Mouse (Mus musculus) C2C12 (cell line): ENCODE results near the gene Gsx1. TPM values are rescaled to one million over a fixed set of nuclear protein-coding genes. Genes with fewer than 3 reads are reported as not detected.

Experiments used
- H3K27me3 ChIP-seq: one replicate; pipeline ENCODE4 v1.6.1; 2011; ENCODE audit not compliant: control insufficient read depth, insufficient read depth, insufficient read length
- H3K36me3 ChIP-seq: one replicate; pipeline ENCODE4 v1.6.1; 2011; ENCODE audit not compliant: control insufficient read depth, insufficient read depth
- H3K4me3 ChIP-seq: one replicate; pipeline ENCODE4 v1.5.1; 2011; ENCODE audit warnings: mild to moderate bottlenecking, control low read depth; ENCODE audit not compliant: poor library complexity, insufficient read depth, severe bottlenecking
- H3K79me2 ChIP-seq: one replicate; pipeline ENCODE4 v1.6.1; 2011; ENCODE audit not compliant: control insufficient read depth, insufficient read depth
- H3K79me3 ChIP-seq: one replicate; pipeline ENCODE4 v1.6.1; 2011; ENCODE audit warnings: low read depth, control low read depth
- H3ac ChIP-seq: one replicate; pipeline ENCODE3; 2011; ENCODE audit warnings: low read depth; ENCODE audit not compliant: control insufficient read depth, insufficient read length
- CEBPB ChIP-seq: IDR thresholded peaks from one replicate; pipeline ENCODE4 v1.6.1; 2011; ENCODE audit warnings: low read depth, mild to moderate bottlenecking, control low read depth, moderate library complexity
- CTCF ChIP-seq: IDR thresholded peaks from one replicate; pipeline ENCODE4 v1.5.1; 2011; ENCODE audit not compliant: control insufficient read depth, insufficient read depth, insufficient read length
- FOSL1 ChIP-seq: IDR thresholded peaks from one replicate; pipeline ENCODE4 v1.8.0; 2011; ENCODE audit warnings: mild to moderate bottlenecking, low read length; ENCODE audit not compliant: poor library complexity, insufficient read depth, severe bottlenecking
- MAX ChIP-seq: IDR thresholded peaks from one replicate; pipeline ENCODE4 v1.6.1; 2011; ENCODE audit warnings: mild to moderate bottlenecking, control low read depth
- MYOD1 ChIP-seq: IDR thresholded peaks from one replicate; pipeline ENCODE4 v1.6.1; 2011; ENCODE audit warnings: low read depth; ENCODE audit not compliant: control insufficient read depth, insufficient read length
- MYOG ChIP-seq: IDR thresholded peaks from one replicate; pipeline ENCODE4 v1.6.1; 2011; ENCODE audit not compliant: control insufficient read depth, insufficient read length; ENCODE audit errors: extremely low read depth
- USF1 ChIP-seq: IDR thresholded peaks from one replicate; pipeline ENCODE4 v1.6.1; 2011; ENCODE audit warnings: low read depth, mild to moderate bottlenecking, control low read depth, moderate library complexity
- polyA plus RNA-seq: library from polyadenylated mRNA; unstranded; fragments of >200 nt; fragmentation: generic; extraction: Trizol; gene quantifications from one replicate; pipeline ENCODE4 v1.2.1, GENCODE M21; 2012; ENCODE audit warnings: missing spikeins

The Gsx1 gene
- polyA plus RNA-seq, 1 experiment: not detected

- Histone ChIP-seq H3K79me2 (no peaks in the 10 kb centered on the region), H3K36me3 (no peaks in the 10 kb centered on the region), H3K4me3 (no peak overlapping the region), H3K27me3 (peaks cover 45% of the 10 kb centered on the region), H3K79me3 (no peaks in the 10 kb centered on the region), H3ac (no peak overlapping the region)
- TF ChIP-seq CTCF (no peak), FOSL1 (no peak), USF1 (no peak), MAX (no peak)
Measured at GRCm38 (mm10) chr5:147185174-147185915, 3.2 kb upstream of the Gsx1 start.

GRCm38 (mm10) chr5:147186001-147186431, 2.5 kb upstream of the Gsx1 start:
- TF ChIP-seq USF1 (no peak), MYOD1 (no peak), CEBPB (no peak), FOSL1 (no peak), MYOG (no peak), MAX (no peak), CTCF (no peak)
- Histone ChIP-seq H3K36me3 (no peaks in the 10 kb centered on the region), H3K79me2 (no peaks in the 10 kb centered on the region), H3K27me3 (peaks cover 51% of the 10 kb centered on the region), H3ac (no peak overlapping the region), H3K4me3 (no peak overlapping the region), H3K79me3 (no peaks in the 10 kb centered on the region)

DNA sequence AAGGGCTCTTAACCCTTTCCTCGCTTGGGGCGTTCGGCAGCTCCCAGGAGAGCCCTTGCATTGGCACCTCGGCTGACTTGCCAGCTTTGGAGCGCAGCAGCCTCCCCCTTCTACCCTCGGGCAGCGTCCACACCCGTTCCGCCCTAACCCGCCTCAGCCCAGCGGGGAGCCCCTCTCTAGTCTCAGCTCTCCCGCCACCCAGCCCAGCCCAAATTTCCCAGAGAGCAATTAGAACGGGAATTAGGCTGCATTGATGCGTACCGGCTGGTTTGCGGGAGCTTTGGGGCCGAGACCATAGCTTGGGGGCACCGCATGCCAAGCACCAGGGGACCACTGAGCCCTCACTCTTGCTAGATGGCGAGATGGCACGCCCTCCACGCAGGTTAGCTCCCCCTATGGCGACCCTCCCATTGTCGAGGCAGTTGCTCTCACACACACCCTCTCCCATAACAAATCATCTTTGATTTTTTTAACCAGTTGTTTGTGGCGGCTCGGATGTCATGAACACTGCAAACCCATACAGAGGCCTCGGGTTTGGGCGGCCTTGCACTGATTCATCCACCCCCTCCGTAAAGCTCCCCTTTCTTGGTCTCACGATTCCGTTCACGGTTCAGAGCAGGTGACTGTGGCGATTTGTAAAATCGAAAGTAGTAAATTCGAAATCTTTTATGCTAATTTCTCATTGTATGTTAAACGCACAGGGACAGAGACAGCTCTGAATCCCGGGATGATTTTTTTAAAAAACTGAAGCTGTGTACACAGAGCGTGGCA, 1.5 kb upstream of the Gsx1 start:
- TF ChIP-seq CEBPB (no peak), MYOG (no peak), MYOD1 (no peak)
- no peak overlapping the region for H3ac ChIP-seq
- H3K27me3 ChIP-seq: peaks cover 61% of the 10 kb centered on the region
- H3K36me3 ChIP-seq: no peaks in the 10 kb centered on the region
- no peak overlapping the region for H3K4me3 ChIP-seq
- no peaks in the 10 kb centered on the region for H3K79me2 ChIP-seq
- H3K79me3 ChIP-seq: no peaks in the 10 kb centered on the region

DNA sequence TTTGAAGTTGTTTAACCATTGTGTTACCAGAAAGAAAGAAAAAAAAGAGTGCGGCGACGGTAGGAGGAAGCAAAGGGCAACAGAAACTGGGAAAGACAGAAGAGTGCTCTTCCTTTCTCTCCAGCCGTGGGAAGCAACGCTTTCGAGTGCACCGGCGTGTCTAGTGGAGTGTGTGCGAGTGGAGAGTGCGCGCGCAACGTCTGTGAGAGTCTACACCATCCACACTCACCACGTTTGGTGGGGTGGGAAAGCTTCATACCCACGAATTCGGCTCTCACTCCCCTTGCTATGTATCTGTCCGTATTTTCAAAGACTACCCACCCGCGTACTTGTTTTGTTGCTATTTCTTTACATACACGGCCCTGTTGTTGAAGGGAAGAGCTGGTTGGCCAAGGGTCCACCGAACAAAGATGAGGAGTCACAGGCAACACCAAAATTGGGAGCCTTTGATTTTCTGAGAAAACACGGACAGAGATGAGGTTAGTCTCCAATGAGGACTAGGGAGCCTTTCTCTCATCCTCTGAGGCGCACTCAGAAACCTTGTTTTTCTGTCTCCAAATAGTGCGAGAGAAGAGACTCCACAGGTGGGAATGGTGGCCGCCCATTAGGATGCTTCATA, 835 bp upstream of the Gsx1 start:
- Histone ChIP-seq H3K79me2 (no peaks in the 10 kb centered on the region), H3K4me3 (no peak overlapping the region), H3ac (no peak overlapping the region), H3K27me3 (peaks cover 68% of the 10 kb centered on the region), H3K36me3 (no peaks in the 10 kb centered on the region), H3K79me3 (no peaks in the 10 kb centered on the region)
- no peak for TF ChIP-seq MAX
- TF ChIP-seq MYOG: no peak
- TF ChIP-seq CEBPB: no peak
- no peak for TF ChIP-seq FOSL1
- TF ChIP-seq MYOD1: no peak
- no peak for TF ChIP-seq USF1
- TF ChIP-seq CTCF: no peak

GRCm38 (mm10) chr5:147189156-147189555, 660 bp downstream of the Gsx1 start:
- no peaks in the 10 kb centered on the region for H3K36me3 ChIP-seq
- no peaks in the 10 kb centered on the region for H3K79me2 ChIP-seq
- TF ChIP-seq MAX: no peak
- TF ChIP-seq CTCF: no peak
- TF ChIP-seq MYOD1: no peak
- no peak for TF ChIP-seq CEBPB
- TF ChIP-seq USF1: no peak
- no peak for TF ChIP-seq FOSL1
- no peak for TF ChIP-seq MYOG
- H3K27me3 ChIP-seq: peaks cover 77% of the 10 kb centered on the region
- H3K79me3 ChIP-seq: no peaks in the 10 kb centered on the region
- H3K4me3 ChIP-seq: no peak overlapping the region
- H3ac ChIP-seq: no peak overlapping the region
